Mouse (Mus musculus): ENCODE data around the gene Nedd9.

Nedd9 gene

DNA sequence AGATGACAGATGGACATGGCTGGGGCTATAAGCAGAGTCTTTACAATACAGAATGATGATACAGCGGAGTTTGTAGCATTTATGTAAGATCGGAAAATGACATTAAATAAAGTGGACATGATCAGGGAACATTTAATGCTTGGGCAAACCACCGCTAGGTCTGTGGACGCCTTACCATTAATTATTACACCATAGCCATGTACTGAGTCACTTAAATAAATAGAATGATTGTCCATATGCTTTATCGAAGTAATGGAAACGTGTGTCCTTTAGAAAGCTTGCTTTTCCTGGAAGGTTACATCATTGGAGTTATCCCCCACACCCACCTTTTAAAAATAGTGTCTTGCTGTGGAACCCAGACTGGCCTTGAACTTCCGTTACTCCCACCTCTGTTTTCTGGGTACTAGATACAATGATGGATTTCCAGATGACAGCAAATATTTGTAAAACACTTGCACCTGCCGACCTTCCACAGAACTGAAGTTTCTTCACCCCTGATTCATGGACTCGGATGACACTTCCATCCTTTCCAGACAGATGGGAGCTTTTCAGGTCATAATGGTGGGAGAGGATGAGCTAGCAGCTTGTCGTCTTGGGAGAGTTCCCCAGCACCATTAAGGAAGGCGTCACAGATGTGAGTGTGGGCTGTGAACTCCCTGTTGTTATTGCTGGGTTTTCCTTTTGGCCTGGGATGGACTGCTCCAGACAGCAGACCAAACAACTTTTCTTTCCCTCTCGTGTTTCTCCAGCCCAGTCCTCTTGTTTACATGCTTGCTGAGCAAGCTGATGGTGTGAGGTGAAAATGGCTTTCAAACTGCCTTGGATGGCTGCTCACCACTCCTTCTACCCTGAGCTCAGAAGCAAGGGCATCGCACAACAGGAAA lies 76.7 kb downstream of the Nedd9 start:
- in situ Hi-C loops (cut with MboI, MseI), result no loop called here

DNA sequence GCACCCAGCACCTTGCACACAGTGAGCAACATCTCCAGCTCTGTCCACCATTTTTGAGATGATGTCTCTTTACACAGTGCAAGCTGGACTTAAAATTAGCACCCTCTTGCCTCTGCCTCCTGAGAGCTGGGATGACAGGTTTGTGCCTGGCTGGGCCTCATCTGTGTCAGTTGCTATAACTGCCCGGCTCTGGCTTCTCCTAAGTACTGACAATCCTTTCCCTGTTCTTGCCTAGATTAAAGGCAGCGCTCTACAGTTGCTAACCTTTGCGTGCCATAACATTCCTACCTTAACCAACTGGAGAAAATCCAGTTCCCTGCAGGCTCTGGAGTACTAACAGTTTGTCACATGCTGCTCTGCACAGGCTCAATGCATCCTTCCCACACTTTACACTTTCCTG lies 77.9 kb downstream of the Nedd9 start:
- in situ Hi-C loops (cut with MboI, MseI), result no loop called here

DNA sequence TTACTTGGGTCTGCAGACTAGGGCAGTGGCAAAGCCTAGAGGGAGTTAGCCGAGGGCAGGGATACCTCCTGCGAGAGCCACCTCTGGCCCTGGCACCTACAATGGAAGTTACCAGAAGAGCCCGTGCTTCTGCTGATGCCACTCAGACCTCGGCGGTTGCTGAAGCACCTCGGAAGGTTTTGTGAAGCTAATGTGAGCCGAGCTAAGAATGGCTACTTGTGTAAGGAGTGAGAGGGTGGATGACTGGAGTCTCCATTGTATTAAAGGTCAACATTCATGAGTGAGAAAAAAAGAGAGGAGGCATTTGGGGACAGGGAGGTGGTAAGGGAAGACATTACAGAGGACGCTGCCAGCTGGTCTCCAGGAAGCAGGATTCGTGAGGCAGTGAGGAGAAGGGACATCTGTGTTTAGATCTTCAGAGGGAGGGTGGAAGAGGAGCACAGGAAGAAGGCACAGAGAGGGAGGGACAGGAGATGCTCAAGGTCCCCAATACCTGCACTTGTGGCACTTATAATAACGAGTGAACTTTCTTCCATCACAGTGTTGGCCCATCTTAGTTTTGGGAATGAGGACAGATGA lies 78.7 kb downstream of the Nedd9 start:
- in situ Hi-C loops (cut with MboI, MseI), result no loop called here

DNA sequence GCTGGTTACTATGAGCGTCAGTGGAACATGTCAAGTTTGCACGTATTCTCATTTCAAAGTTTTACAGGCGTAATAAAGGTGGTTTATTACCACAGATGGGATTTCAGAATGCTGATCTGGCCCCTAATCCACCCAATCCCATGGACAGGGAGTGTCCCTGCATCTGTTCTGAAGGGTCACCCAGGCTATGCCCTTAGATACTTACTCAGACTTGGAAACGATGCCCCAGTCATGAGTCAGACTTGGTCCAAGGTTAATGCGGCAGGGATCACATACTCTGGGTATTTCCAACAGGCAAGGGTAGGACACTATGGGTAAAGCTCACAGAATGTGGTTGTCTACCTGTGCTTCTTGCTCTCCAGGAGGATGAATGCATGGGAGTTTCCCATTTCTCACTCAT lies 82.2 kb downstream of the Nedd9 start:
- in situ Hi-C loops (cut with MboI, MseI), result no loop called here

DNA sequence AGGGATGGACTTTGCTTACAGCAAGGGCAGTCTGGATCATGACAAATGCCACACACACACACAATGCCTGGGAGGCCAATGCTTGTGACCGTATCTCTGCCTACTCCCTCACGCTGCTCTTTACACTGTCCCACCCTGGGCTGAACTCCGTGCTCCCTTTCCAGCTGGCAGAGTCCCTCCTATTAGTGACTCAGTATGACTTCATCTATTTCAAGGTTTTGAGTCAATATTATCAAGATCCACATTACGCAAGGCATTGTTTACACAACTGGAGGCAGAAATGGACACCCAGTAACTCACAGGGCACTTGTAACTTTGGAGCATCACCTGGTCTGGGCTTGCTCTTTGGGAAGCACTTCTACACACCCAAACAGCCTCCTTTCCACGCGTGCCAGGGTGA lies 83.3 kb downstream of the Nedd9 start:
- in situ Hi-C loops (cut with MboI, MseI), result no loop called here

DNA sequence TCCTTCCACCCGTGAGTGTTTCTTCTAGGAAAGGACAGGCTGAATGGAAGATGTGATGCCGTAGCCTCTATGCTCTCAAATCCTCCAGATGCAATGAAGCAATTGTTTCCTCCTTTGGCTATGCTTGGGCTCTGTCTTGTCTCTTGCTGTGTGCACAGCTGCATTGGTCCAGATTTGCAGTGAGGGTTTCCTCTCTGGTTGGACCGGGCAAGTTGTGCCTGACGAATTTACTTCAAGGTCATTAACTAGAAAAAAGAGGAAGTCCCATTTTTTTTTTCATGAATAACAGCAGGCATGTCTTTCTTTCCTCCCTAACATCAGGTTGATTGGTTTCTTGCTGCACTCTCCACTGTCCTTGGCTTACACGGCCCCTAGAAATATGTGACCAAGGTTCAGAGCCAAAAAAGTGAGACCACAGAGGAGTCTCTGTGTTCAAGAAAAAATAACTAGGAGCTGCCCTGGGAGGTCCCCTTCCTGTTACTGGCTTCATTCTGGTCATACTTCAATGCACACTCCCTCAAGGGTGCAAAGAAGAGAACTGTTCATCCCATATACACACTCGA lies 84.6 kb downstream of the Nedd9 start:
- in situ Hi-C loops (cut with MboI, MseI), result no loop called here

DNA sequence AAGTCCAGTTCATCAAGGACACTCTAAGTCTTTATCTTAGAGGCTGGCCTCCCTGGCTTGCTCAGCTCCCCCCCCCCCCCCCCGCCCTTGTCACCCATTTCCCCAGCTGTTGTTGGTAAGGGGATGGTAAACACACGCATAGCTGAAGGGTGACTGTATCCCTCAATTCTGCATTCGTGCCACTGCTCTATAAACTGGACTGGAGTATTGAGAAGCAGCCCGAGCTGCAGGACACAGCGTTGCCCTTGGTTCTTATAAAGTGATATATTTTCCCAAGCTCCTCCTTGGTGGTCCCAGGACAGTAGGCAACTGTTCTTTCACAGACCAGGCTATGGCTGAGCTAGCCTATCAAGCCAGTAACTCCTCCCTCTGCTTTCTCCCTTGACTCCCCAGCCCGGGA lies 85.4 kb downstream of the Nedd9 start:
- in situ Hi-C loops (cut with MboI, MseI), result no loop called here

DNA sequence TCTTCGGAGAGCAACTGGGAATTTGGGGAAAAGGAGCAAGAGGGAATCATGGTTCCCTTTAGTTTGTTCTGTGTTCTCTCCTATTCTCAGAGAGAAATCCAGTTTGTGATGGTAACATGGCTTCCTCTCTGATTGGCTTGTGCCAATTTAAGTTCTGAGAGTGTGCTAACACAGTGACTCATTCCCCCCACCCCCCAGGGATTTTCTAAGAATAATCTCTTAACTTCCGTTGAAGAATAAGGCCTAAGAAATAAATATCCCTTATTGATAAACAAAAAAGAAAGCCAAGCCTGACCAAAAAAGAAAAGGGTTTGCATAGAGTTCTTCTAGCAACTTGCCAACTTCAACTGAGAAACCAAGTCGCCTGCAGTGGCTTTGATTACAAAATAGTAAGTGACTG lies 86.9 kb downstream of the Nedd9 start:
- in situ Hi-C loops (cut with MboI, MseI), result no loop called here

DNA sequence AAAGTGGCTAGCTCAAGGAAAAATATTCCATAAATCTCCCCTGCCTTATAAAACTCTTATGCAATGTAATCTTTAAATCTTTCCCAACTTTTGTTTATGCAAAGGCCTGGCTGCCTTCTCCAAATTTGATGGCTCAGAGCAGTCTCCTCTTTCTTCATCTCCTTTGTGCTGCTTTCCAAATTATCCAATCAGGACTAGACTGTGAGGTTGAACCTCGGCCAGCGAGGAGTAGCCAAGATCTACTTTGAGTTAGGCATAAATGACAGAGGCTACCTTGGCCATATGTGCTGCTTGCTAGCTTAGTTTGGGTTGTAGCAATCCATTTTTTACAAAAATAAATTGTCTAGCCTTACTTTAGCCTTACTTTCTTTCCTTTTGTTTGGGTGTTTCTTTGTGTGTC lies 95.0 kb downstream of the Nedd9 start:
- in situ Hi-C loops (cut with MboI, MseI), result no loop called here

DNA sequence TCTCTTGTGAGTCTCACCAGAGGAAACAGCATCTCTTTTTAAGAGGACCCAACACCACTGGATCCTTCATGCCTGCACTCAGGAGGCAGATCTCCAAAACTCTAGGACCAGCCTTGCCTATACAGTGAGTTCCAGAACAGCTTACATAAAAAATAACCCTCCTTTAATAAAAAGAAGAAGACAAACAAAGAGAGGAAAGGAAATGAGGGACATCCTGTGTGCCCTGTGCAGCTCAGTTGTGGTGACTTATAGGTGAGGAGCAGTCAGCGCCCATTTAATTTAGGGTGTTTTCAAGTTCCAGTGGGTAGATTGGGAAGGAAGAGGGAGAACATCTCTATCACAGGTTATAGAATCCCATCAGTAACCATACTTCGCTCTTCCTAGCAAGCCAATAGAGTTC lies 96.5 kb downstream of the Nedd9 start:
- in situ Hi-C loops (cut with MboI, MseI), result no loop called here

DNA sequence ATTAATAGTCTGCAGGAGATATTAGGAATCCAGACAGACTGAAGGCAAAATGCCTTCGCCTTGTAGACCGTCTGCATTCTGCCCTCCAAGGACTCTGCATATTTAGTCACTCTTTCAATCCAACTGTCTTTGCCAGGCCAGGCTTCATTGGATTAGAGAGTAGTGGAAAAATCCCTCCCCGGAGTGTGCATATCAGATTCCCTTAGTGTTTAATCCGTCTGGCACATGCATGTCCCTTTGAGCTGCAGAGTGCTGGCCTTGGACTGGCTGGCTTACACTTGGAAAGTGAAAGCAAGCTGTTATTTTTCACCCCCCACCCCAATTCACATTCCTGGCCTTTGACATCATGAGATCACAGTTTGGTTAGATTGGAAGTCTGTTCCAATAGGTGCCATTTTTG lies 100.6 kb downstream of the Nedd9 start:
- in situ Hi-C loops (cut with MboI, MseI), result no loop called here

DNA sequence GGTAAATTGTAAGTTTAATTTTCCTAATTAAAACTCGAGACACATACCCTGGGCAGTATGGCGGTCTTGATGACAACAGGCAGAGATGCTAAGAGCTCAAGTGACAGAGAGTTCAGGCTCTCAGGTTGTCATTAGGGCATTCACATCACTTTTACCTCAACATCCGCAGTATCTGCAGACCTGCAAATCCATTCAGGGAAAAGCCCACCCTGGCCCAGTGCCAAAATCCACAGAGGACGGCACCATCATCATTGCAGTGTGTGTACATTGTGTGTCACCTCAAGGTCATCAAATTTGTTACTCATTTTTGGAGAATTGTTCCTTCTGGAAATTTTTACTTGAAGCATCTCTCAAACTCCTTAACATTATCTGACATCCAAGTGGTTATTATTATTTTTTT lies 102.3 kb downstream of the Nedd9 start:
- in situ Hi-C loops (cut with MboI, MseI), result no loop called here

DNA sequence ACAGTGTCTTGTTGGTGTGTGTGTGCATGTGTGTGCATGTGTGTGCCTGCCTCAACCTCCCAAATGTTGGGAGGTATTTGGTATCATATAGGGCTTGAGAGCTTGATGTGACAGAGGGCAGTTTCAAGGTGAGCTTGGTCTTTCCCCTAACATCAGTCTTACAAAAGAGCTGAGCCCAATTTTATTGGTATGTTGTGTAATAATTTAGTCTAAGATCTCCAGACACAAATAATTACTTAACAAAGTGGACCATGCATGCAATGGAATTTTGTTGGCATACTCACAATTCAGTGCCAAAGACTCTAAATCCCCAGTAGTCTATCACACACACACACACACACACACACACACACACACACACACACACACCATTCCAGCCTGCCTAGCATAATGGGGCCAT lies 104.5 kb downstream of the Nedd9 start:
- in situ Hi-C loops (cut with MboI, MseI), result no loop called here

DNA sequence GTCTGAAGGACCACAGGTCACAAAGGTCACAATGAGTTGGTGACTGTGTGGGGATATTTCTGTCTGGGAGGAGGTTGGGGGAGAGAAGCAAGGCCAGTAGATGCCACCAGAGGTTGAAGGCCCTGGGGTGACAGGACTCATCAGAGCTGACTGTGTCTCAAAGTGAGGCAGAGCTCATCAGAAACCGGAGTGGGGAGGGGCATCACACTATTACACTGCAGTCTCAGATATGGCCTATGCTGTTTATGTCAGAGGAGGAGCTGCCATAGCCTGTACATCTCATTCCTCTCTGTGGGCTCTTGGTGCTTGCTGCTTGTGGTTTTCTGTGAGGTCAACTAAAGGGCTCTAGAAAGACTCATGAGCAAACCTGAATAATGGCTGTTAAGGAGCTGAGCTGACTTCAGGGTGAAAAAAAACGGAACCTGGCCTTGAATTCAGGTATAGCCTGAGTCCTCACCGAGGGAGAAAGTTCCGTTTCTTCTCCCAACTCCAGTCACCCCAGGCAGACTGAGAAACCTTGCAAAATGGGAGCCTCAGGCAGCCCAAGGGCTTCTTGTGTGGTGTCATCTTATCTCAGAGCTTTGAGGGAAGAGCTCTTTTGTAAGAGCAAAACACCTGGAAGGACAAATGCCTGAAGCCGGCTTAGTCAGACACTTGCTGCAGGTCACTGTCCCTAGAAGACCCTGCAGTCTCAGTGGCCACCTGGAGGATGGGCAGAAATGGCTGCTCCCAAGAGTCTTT lies 105.2 kb downstream of the Nedd9 start:
- in situ Hi-C loops (cut with MboI, MseI), result no loop called here

DNA sequence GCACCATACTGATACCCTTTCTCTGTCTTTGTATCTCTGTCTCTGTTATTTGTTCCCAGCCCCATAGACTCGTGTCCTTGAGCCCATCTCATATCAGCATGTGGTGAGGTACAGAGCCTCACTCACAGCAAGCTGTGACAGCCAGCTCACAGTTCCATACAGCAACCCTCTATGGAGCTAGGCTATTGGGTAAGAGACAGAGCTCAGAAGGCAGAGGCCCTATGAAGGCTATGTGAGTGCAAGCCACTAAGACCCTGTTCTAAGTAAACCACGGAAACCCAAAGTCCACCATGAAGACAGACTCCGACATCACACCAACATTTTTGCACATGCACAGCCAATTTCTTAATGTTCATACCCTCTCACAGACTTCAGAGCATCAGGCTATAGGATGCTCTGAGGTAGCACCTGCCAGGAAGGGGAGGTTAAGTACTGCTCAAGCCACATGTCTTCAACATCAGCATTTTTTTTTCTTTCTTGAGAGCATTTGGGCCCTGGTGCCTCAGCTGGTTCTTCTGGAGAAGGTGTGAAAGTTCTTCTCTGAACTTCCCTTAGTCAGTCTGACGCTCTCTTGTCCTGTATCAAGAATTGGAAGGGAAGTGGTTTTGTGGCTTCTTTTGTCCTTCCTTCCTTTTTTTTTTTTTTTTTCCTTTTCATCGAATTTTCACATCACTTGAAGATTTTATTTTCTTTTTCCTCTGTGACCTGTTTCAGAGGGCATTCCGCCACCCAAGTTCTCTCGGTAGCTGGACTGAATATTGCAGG lies 105.9 kb downstream of the Nedd9 start:
- in situ Hi-C loops (cut with MboI, MseI), result no loop called here

DNA sequence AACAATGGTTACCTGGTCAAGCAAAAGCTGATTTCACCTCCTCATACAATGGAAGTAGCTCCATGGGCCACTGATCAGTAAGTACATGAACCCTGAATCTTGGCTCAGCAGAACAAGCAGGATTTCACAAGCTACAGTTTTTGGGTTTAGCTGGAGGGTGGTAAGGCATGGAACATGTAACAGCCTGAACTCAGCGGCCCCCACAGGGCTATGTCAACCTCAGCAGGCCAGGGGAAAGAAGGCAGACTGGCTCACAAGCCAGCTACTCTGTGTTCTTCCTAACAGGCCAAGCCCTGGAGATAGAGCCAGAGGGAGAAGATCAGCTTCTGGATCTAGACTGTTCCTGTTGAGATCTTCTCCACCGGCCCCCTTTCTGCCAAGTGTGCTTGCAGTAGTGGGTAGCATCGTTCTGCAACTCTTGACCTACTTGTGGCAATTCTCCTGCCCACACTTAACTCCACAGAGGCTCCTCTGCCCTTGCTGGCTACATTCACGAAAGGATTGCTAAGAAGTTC lies 107.2 kb downstream of the Nedd9 start:
- in situ Hi-C loops (cut with MboI, MseI), result no loop called here

DNA sequence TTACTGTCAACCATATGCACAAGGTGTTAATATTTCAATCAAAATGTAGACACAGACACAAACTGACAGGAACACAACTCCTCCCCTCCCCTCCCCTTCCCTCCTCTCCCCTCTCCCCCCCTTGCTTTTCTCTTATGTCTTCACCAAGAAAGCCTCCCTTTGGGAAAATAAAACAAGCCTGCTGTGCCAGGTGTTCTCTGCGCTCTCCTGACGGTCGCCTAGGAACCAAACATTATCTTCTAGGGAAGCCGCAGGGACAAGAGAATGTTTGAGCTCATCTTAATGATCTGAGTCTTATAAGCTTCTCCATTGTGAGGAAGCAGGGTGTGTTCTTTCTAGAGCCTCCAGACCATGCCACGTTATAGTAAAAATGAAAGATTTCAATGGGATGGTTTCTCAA lies 108.7 kb downstream of the Nedd9 start:
- in situ Hi-C loops (cut with MboI, MseI), result no loop called here

DNA sequence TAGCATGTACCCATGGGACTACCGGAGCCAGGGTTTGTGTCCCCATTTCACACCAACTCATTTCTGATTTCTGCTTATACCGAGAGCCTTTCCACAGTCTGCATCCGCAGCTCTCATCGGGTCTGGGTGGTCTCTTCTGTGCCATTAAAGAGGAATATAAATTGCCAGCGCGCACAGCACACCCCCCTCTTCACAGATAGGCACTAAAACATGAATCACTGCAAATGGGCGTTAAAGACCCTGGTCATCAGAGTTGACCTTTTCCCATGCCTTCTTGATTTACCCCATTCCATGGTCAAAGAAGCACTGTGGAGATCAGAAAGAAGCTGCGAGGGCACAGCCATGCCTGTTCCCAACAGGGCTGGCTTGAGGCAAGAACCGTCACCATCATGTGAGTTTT lies 109.3 kb downstream of the Nedd9 start:
- in situ Hi-C loops (cut with MboI, MseI), result no loop called here

DNA sequence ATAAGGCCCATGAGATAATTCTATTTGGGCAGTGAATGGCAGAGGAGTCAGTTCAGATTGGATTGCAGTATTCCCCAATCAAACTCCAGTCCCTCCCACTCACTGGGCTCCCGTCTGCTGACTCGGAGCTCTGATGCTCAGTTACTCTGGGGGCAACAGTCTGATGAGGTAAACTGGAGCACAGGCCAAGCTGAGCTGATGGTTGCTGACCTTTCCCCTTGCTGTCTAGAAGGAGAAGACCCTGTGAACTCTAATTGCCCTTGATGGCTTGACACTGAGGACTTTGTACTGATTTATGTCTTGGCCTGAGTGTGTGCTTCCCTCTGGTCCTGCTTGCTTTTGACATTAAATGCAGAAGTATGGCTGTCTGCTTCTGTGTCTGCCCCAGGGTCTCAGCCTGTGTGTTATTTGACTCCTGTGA lies 110.1 kb downstream of the Nedd9 start:
- in situ Hi-C loops (cut with MboI, MseI), result no loop called here

DNA sequence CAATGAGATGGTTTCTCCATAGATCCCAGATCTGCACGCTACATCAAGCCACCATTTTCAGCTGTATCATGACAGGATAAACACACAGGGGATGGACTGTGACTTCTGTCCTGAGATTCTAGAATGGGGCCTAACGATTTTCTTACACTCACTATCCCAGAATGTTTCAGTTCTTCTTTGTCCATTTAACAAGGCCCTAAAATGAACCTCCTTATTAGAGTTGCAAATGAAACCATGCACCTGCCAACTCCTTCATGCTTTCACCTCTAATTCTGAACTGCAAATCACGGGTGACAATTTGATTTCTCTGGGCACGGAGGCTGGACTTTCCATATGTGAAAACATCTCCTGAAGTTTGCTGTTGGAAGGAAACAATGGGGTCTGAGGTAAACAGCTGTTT lies 111.1 kb downstream of the Nedd9 start:
- in situ Hi-C loops (cut with MboI, MseI), result no loop called here

DNA sequence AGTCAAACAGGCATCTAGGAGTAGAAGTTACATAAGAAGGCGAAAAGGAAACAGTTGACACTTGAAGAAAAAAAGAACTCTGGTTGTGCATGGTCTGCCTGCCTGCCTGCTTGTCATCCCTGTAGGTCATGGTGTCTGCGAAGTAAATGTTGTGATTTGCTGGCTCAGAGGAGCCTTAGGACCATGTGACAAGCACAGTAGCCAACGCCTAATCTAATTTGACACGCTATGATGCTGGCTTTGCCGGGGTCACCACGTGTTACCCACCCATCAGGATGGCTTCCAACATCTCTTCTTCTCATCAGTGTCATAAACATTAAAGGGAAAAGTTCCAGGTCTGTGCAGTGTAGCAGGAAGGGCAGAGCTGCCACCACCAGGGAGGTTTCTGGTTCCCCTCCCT lies 111.5 kb downstream of the Nedd9 start:
- in situ Hi-C loops (cut with MboI, MseI), result no loop called here
